Mouse (Mus musculus): ENCODE data around the gene Hes3.

DNA sequence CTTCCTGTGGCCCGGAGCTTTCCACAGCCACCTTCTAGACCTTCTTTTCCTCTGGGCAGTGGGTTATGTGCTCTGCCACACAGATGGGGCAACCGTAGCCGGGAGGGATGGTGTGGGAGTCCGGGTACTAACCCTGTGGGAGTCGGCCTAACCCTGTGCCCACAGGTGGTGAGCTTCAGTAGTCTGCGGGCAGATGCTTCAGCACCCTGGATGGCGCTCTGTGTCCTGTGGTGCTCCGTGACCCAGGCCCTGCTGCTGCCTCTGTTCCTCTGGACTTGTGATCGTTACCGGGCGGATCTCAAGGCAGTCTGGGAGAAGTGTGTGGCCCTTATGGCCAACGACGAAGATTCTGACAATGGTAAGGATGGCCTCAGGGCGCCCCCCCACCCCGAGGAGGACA is 9.9 kb downstream of the Hes3 start:
- no peak for TF ChIP-seq CTCF (IDR thresholded peaks at IDR 0.05; ENCODE audit: low read depth, low read length)
- no peak for TF ChIP-seq EP300 (IDR thresholded peaks at IDR 0.05; ENCODE audit: insufficient read depth, low read depth, low read length)
